Mouse (Mus musculus): Measurements from ENCODE around the gene Ccdc69. TPM values are rescaled to one million over a fixed set of nuclear protein-coding genes. Genes with fewer than 3 reads are reported as not detected.

Gene Ccdc69
- polyA plus RNA-seq, 1 experiment, result 2.0 TPM

GRCm38 (mm10) chr11:55081206-55081605 is 3.3 kb upstream of the Ccdc69 start:
- no peak overlapping the region for H3K4me3 ChIP-seq (ENCODE audit: insufficient read depth, low read depth, low read length)
- TF ChIP-seq CTCF (conservative IDR thresholded peaks at IDR 0.05; ENCODE audit: insufficient read depth, insufficient read length, low read depth, low read length), result no peak
- no peak for TF ChIP-seq POLR2A (IDR thresholded peaks at IDR 0.05; ENCODE audit: low read depth, low read length)
- no peak overlapping the region for H3K27ac ChIP-seq (ENCODE audit: insufficient read depth, low read depth, low read length)
- no peaks in the 10 kb centered on the region for H3K36me3 ChIP-seq (ENCODE audit: control insufficient read depth, insufficient read depth, low read length)
- WGBS, result 94% methylated on average over 9 of the region's 9 CpGs
- H3K4me1 ChIP-seq (ENCODE audit: control insufficient read depth, insufficient read depth, low read length), result no peaks in the 10 kb centered on the region; the same call in 1 of the 2 replicates
- no peaks in the 10 kb centered on the region for H3K27me3 ChIP-seq (replicated peaks; ENCODE audit: control insufficient read depth, insufficient read depth, low read length)
- no peak for DNase-seq

DNA sequence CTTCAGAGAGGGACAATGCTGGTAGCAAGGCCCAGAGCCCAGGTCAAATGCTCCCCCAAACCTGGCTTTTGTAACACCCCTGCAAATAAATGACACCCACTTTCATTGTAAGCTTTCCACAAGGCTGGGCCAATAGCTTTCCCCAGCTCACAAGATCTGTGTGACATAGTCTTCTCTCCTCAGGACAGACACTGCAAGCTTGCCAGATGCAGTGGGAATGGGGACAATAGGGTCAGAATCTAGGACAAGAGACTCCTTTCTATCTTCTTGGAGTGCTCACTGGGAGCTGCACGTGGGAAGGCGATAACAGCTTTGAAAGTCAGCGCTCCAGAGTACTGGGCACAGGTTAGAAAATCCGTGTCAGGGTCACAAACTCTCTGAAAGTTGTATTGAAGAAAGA is 1.2 kb upstream of the Ccdc69 start:
- TF ChIP-seq CTCF (conservative IDR thresholded peaks at IDR 0.05; ENCODE audit: insufficient read depth, insufficient read length, low read depth, low read length) (no peak), POLR2A (IDR thresholded peaks at IDR 0.05; ENCODE audit: low read depth, low read length) (no peak)
- DNase-seq, result no peak
- no peak overlapping the region for H3K27ac ChIP-seq (ENCODE audit: insufficient read depth, low read depth, low read length)

GRCm38 (mm10) chr11:55078502-55078901 is 571 bp upstream of the Ccdc69 start:
- WGBS, result 69% methylated on average over 3 of the region's 3 CpGs
- Histone ChIP-seq H3K27ac (ENCODE audit: insufficient read depth, low read depth, low read length) (no peak overlapping the region; the same call in 1 of the 2 replicates), H3K36me3 (ENCODE audit: control insufficient read depth, insufficient read depth, low read length) (no peaks in the 10 kb centered on the region), H3K27me3 (replicated peaks; ENCODE audit: control insufficient read depth, insufficient read depth, low read length) (no peaks in the 10 kb centered on the region), H3K4me3 (ENCODE audit: insufficient read depth, low read depth, low read length) (no peak overlapping the region), H3K4me1 (ENCODE audit: control insufficient read depth, insufficient read depth, low read length) (peaks cover 2% of the 10 kb centered on the region; the same call in 1 of the 2 replicates)
- TF ChIP-seq CTCF (conservative IDR thresholded peaks at IDR 0.05; ENCODE audit: insufficient read depth, insufficient read length, low read depth, low read length) (no peak), POLR2A (IDR thresholded peaks at IDR 0.05; ENCODE audit: low read depth, low read length) (no peak)
- peak; percentile 6 for DNase-seq

More for the DNA sequence above, 1.2 kb upstream of the Ccdc69 start:
- no peaks in the 10 kb centered on the region for H3K36me3 ChIP-seq (ENCODE audit: control insufficient read depth, insufficient read depth, low read length)
- no peak overlapping the region for H3K4me3 ChIP-seq (ENCODE audit: insufficient read depth, low read depth, low read length)
- no peaks in the 10 kb centered on the region for H3K27me3 ChIP-seq (replicated peaks; ENCODE audit: control insufficient read depth, insufficient read depth, low read length)
- H3K4me1 ChIP-seq (ENCODE audit: control insufficient read depth, insufficient read depth, low read length), result peaks cover 2% of the 10 kb centered on the region; the same call in 1 of the 2 replicates
- 98% methylated on average over 4 of the region's 4 CpGs for WGBS

- WGBS, result 86% methylated on average over 5 of the region's 5 CpGs
- H3K36me3 ChIP-seq (ENCODE audit: control insufficient read depth, insufficient read depth, low read length), result no peaks in the 10 kb centered on the region
- no peak for TF ChIP-seq POLR2A (IDR thresholded peaks at IDR 0.05; ENCODE audit: low read depth, low read length)
- TF ChIP-seq CTCF (conservative IDR thresholded peaks at IDR 0.05; ENCODE audit: insufficient read depth, insufficient read length, low read depth, low read length), result no peak
- DNase-seq, result no peak
- H3K4me3 ChIP-seq (ENCODE audit: insufficient read depth, low read depth, low read length), result no peak overlapping the region
- H3K27ac ChIP-seq (ENCODE audit: insufficient read depth, low read depth, low read length), result no peak overlapping the region
- peaks cover 2% of the 10 kb centered on the region; the same call in 1 of the 2 replicates for H3K4me1 ChIP-seq (ENCODE audit: control insufficient read depth, insufficient read depth, low read length)
- H3K27me3 ChIP-seq (replicated peaks; ENCODE audit: control insufficient read depth, insufficient read depth, low read length), result no peaks in the 10 kb centered on the region
These were observed 1.7 kb downstream of the Ccdc69 start for GRCm38 (mm10) chr11:55076234-55076633.

DNA sequence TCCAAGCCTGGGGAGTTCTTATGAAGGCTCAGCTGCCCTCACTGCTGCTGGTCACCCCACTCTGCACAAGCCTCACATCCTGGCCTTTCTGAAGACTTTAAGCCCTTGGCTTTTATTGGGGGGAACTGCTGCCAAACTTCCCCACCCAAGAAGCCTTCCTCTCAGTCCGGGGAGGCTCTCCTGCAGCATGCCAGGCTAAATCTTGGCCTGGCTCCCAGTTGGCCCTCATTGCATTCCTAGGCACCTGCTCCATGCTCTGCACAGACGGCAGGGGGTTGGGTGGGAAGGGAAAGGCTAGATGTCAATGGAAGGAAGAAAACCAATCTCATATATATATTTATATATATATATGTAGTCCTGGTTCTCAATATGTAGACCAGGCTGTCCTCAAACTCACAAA is 2.3 kb downstream of the Ccdc69 start:
- peak; percentile 43 for DNase-seq
- H3K4me1 ChIP-seq (ENCODE audit: control insufficient read depth, insufficient read depth, low read length), result peaks cover 2% of the 10 kb centered on the region; the same call in 1 of the 2 replicates
- 19% methylated on average over 2 of the region's 2 CpGs for WGBS
- no peaks in the 10 kb centered on the region for H3K27me3 ChIP-seq (replicated peaks; ENCODE audit: control insufficient read depth, insufficient read depth, low read length)
- TF ChIP-seq CTCF (conservative IDR thresholded peaks at IDR 0.05; ENCODE audit: insufficient read depth, insufficient read length, low read depth, low read length) (no peak), POLR2A (IDR thresholded peaks at IDR 0.05; ENCODE audit: low read depth, low read length) (no peak)
- no peaks in the 10 kb centered on the region for H3K36me3 ChIP-seq (ENCODE audit: control insufficient read depth, insufficient read depth, low read length)
- H3K27ac ChIP-seq (ENCODE audit: insufficient read depth, low read depth, low read length), result no peak overlapping the region
- no peak overlapping the region for H3K4me3 ChIP-seq (ENCODE audit: insufficient read depth, low read depth, low read length)

GRCm38 (mm10) chr11:55073191-55073590 is 4.7 kb downstream of the Ccdc69 start:
- no peak for DNase-seq
- TF ChIP-seq POLR2A (IDR thresholded peaks at IDR 0.05; ENCODE audit: low read depth, low read length) (no peak), CTCF (conservative IDR thresholded peaks at IDR 0.05; ENCODE audit: insufficient read depth, insufficient read length, low read depth, low read length) (no peak)
- H3K27ac ChIP-seq (ENCODE audit: insufficient read depth, low read depth, low read length), result no peak overlapping the region

DNA sequence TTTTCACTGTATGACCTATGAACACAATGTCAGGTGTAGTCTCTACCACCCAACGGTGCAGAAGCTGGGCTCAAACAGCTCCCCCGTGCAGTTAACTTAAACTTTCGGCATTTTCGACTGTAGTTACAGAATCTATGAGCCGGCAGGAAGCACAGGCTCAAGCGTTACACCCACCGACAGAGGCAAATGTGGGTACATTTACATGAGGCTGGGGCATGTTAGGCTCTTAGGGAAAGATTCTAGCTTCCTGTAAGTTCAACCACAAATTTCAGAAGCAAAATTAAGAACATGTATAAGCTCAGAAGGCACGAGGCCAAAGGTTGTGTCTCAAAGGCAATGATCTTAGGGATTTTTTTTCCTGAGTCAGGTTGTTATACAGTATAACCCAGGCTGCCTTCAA is 5.5 kb downstream of the Ccdc69 start:
- no peaks in the 10 kb centered on the region for H3K27me3 ChIP-seq (replicated peaks; ENCODE audit: control insufficient read depth, insufficient read depth, low read length)
- no peaks in the 10 kb centered on the region for H3K36me3 ChIP-seq (ENCODE audit: control insufficient read depth, insufficient read depth, low read length)
- DNase-seq, result no peak
- no peak overlapping the region for H3K27ac ChIP-seq (ENCODE audit: insufficient read depth, low read depth, low read length)
- H3K4me3 ChIP-seq (ENCODE audit: insufficient read depth, low read depth, low read length), result no peak overlapping the region
- 0 out of 2 replicates have a peak, but pooled peaks cover 2% of the 10 kb centered on the region for H3K4me1 ChIP-seq (ENCODE audit: control insufficient read depth, insufficient read depth, low read length)
- WGBS, result 84% methylated on average over 8 of the region's 8 CpGs
- TF ChIP-seq CTCF (conservative IDR thresholded peaks at IDR 0.05; ENCODE audit: insufficient read depth, insufficient read length, low read depth, low read length) (no peak), POLR2A (IDR thresholded peaks at IDR 0.05; ENCODE audit: low read depth, low read length) (no peak)

More at GRCm38 (mm10) chr11:55073191-55073590, 4.7 kb downstream of the Ccdc69 start:
- Histone ChIP-seq H3K27me3 (replicated peaks; ENCODE audit: control insufficient read depth, insufficient read depth, low read length) (no peaks in the 10 kb centered on the region), H3K36me3 (ENCODE audit: control insufficient read depth, insufficient read depth, low read length) (no peaks in the 10 kb centered on the region), H3K4me3 (ENCODE audit: insufficient read depth, low read depth, low read length) (no peak overlapping the region), H3K4me1 (ENCODE audit: control insufficient read depth, insufficient read depth, low read length) (0 out of 2 replicates have a peak, but pooled peaks cover 2% of the 10 kb centered on the region)
- WGBS, result 74% methylated on average over 10 of the region's 10 CpGs

Measured in kidney, adult 2 months (tissue).